Mouse (Mus musculus): ENCODE measurements around the gene Zfp872. TPM values are rescaled to one million over a fixed set of nuclear protein-coding genes. Genes with fewer than 3 reads are reported as not detected.
"Not testable (repeated sequence)": the region's sequence is repeated elsewhere in the genome, so short reads cannot be mapped to it uniquely, and the experiment has no call there.

The Zfp872 gene
- under 1 TPM; 0.78 to 0.83 TPM for total RNA-seq (2021)

- intact Hi-C loops (cut with DNase I) = no loop called here
- DNase-seq = peak; percentile 71
Measured at GRCm38 (mm10) chr9:22188025-22188611, at the start of gene Zfp872. TSS of gene Zfp872 (plus strand) at chr9:22188090.

GRCm38 (mm10) chr9:22138480-22138879 is 49.4 kb upstream of the Zfp872 start:
- peak; percentile 36 for DNase-seq
- intact Hi-C loops (cut with DNase I) = no loop called here

DNA sequence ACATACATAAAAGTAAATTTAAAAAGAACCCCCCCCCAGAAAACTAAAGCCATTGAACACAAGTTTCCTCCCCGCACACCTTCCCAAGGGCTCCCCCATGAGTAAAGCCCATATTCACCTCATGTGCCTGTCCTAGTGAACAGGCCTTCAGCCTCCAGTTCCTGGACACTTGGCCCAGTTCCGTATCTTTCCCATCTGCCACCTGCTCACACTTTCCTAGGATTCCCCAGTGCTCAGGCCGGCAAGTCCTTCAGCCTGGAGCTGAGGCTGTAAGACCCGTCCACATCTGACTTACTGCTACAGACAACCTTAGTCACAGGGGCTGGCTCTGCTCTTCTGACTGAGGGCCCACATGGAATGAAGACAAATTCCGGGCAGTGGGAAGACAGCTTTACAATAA is 48.1 kb upstream of the Zfp872 start:
- DNase-seq = no peak
- intact Hi-C loops (cut with DNase I) = no loop called here

GRCm38 (mm10) chr9:22143108-22144037 is 44.5 kb upstream of the Zfp872 start:
- DNase-seq = peak; percentile 91
- intact Hi-C loops (cut with DNase I) = no loop called here

DNA sequence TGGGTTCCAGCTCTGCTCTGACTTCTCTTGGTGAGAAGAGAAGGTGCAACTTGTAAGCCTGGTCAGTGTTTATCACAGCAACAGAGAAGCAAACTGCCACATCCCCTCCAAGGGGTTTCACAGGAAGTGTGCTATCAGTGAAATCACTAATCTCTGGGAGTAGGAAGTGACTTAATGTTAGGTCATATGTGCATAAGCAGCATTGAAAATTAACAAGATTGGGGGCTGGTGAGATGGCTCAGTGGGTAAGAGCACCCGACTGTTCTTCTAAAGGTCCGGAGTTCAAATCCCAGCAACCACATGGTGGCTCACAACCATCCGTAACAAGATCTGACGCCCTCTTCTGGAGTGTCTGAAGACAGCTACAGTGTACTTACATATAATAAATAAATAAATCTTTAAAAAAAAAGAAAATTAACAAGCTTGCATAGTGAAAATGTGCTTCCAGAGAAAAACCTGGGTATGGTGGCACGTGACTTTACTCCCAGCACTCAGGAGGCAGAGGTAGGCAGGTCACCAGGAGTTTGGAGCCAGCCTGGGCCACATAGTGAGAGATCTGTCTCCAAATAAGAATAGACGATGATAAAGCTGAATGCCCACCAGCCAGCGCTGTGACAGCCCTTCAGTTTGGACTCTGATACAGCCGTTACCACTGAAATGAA is 43.5 kb upstream of the Zfp872 start:
- intact Hi-C loops (cut with DNase I) = no loop called here
- no peak for DNase-seq

- no peak for DNase-seq
- intact Hi-C loops (cut with DNase I) = no loop called here
Measured at GRCm38 (mm10) chr9:22149426-22150248, 38.3 kb upstream of the Zfp872 start.

DNA sequence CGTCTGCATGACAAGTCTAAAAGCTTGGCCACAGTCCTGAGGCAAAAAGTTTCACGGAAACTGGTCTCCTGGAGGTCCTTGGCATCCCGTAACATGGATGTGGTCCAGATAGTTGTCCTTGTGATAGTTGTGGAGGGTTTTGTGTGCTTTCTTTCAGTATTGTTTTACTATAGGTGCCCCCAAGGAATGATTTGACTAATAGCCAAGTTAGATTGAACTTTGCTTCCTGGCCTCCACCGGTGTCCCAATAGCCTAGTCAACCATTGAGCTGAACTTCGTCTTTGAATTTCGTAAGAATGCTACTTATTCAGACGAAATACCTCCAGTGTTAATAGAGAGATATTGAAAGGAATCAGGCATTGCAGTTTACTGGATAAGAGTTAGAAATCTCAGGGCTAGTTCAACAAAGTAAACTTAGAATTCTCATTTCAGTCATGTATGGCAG is 37.6 kb upstream of the Zfp872 start:
- intact Hi-C loops (cut with DNase I); DNase-seq: not testable (repeated sequence)

DNA sequence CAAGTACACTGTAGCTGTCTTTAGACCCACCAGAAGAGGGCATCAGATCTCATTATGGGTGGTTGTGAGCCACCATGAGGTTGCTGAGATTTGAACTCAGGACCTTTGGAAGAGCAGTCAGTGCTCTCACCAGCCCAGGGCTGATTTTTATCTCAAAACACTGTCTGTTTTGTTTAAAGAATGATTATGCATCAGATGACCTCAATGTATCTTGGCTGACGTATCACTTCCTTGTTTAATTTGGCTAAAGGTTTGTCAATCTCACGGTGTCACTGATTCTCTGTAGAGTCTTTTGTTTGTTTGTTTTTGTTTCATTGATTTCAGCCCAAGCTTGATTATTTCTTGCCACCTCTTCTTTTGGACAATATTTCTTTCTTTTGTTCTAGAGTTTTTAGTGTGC is 36.9 kb upstream of the Zfp872 start:
- DNase-seq = no peak
- intact Hi-C loops (cut with DNase I) = no loop called here

GRCm38 (mm10) chr9:22153810-22154209 is 34.1 kb upstream of the Zfp872 start:
- DNase-seq = no peak
- intact Hi-C loops (cut with DNase I) = no loop called here

DNA sequence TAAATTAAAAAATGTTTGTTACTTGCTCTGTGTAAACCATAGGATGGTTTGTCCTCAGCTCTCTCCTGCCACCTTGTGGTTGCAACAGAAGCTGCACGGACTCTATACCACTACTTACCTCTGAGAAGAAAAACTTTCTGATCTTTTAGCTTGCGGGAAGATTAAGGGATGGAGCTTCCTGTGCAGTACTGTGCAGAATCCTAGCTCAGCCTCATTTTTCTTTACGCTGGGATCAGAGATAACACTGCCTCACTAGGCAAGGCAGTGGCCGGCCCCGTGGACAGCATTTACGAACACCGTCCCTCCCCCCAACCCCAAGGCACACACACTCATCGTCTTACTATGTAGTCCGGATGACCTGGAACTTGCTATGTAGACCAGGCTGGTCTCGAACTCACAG is 32.3 kb upstream of the Zfp872 start:
- peak; percentile 61 for DNase-seq
- intact Hi-C loops (cut with DNase I) = no loop called here

DNA sequence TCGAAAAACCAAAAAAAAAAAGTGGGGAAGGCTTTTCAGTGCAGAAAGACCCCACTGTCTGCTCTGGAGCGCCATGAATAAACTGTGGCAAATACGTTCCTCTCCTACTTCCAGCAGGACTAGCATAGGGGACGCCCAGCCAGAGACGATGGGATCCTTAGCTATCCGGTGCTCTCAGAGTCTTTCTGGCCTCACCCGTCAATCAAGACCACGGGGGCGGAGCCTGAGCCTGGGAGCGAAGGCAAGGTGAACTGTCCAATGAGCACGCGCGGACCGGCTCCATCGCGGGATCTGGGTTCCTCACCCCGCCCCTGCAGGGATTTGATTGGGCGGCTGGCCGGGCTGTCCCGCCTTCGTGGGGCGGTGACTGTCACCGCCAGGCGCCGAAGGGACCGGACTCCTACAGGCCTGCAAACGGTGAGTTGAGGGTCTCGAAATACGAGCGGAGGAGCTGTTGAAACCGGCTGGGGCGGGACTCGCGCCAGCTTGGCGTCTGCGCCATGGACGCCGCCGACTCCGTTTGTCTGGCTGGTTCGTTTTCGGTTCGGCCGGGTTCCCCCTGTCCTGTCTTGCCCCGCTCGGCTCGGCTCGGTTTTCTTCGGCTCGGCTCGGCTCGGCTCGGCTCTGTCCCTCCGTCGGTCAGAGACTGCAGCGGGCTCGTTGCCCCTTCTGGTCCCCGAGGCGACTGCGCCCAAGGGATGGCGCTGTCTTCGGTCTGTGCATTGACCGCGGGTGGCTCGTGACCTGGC is 31.2 kb upstream of the Zfp872 start, which contains the start of gene Pigyl:
Pigyl (plus strand) TSS at position 350 of the 749 bp plus-strand sequence.
- peak; percentile 100 for DNase-seq
- intact Hi-C loops (cut with DNase I) = no loop called here

DNA sequence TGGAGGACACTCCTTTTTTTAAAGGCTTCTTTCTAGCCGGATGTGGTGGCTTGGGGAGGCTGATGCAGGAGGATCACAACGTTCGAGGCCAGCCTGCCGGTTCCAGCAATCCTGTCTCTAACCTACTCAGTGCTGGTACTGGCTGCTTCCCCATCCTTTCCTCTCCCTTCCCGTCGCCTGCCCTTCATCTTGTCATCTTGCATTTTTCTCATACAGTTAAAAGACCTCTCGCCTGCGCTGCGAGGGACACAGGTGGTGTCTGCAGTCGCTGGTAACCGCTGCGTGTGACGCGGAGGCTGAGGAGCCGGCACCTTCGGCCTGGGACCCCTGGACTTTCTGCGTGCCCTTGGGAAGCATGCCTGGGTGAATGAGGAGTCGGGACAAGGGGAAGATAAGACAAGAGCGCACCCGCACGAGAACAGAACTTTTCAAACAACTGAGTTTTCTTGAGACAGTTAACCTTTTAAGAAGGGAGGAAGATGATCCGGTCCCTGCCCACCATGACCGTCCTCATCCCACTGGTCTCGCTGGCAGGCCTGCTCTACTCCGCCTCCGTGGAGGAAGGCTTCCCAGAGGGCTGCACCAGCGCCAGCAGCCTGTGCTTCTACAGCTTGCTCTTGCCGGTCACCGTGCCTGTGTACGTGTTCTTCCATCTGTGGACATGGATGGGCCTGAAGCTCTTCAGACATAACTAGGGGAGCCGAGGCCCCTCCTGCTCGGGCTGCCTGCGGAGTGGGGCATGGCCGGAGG is 30.2 kb upstream of the Zfp872 start:
- DNase-seq = no peak
- intact Hi-C loops (cut with DNase I) = no loop called here

GRCm38 (mm10) chr9:22161299-22161698 is 26.6 kb upstream of the Zfp872 start:
- no peak for DNase-seq
- intact Hi-C loops (cut with DNase I) = no loop called here

- intact Hi-C loops (cut with DNase I) = no loop called here
- no peak for DNase-seq
Measured at GRCm38 (mm10) chr9:22162305-22162704, 25.6 kb upstream of the Zfp872 start.

DNA sequence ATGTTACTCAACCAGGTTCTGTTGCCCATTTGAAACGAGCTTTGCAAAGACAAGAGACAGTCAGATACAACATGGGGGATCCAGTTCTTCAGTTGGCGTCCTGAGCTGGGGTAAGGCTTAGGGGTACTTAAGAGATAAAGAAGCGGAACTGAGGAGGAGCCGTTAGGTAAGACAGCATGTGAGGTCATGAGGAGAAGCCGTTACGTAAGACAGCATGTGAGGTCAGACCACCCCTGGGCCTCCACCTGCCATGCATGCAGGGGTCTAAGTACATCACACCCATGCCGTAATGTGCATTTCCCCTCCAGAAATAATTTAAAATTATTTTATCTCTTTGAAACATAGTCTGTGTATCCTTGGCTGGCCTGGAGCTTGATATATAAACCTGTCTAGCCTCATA is 25.0 kb upstream of the Zfp872 start:
- DNase-seq = no peak
- intact Hi-C loops (cut with DNase I) = no loop called here

GRCm38 (mm10) chr9:22164711-22165668 is 22.9 kb upstream of the Zfp872 start:
- peak; percentile 36 for DNase-seq
- intact Hi-C loops (cut with DNase I) = no loop called here

DNA sequence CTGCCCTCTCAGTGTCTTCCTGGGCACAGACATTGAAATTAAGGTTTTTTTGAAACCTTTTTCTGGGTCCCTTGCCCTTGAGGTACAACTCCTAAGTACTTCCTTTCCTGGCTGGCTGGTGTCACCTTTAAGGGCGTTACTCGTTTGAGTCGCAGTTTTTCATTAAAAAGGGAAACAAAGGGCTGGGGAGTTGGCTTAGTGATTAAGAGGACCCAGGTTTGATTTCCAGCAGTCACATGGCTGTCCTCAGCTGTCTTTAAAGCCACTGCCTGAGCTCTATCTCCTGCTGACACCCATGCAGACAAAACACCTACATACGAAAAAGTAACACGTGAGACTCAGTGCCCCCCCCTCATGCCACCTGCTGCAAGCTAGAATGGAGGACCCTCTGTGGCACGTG is 21.9 kb upstream of the Zfp872 start:
- DNase-seq = no peak
- intact Hi-C loops (cut with DNase I) = no loop called here

DNA sequence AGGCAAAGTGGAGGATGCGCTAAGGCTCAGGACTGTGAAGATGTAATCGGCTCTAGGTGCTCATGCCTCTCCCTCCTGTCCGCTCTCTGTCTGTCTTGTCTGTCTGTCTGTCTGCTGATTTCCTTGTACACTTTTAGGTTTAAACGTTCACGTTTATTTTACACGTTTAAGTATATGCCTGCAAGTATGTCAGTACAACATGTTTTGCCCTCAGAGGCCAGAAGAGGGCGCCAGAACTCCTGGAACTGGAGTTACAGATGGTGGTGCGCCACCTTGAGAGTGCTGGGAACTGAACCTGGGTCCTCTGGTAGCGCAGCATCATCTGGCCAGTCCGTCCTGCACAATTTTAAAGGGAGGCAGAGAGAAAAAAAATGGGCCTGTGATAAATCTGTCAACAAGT is 21.2 kb upstream of the Zfp872 start:
- intact Hi-C loops (cut with DNase I) = no loop called here
- no peak for DNase-seq
